Mouse (Mus musculus) heart, embryonic 16.5 days (tissue): ENCODE data around the gene Caskin2. TPM values are rescaled to one million over a fixed set of nuclear protein-coding genes. Genes with fewer than 3 reads are reported as not detected.

ENCODE experiments used
- ATAC-seq: fragments of 200-750 bp; cut with Nextera tagmentation; replicated peaks from 2 replicates; pipeline ENCODE4 v1.8.0; 2017; ENCODE audit warnings: moderate number of reproducible peaks; ENCODE audit not compliant: insufficient read depth, low FRiP score; ENCODE audit errors: extremely low read depth
- H3K27ac ChIP-seq: fragments of 300-500 bp; sonication (generic); 2 replicates; pipeline ENCODE4 v1.5.1; 2014; ENCODE audit warnings: mild to moderate bottlenecking, low read length, control low read depth, moderate library complexity
- H3K27me3 ChIP-seq: fragments of 300-500 bp; sonication (generic); 2 replicates; pipeline ENCODE4 v1.6.1; 2014; ENCODE audit warnings: low read length, mixed read lengths; ENCODE audit not compliant: control insufficient read depth, insufficient read depth
- H3K36me3 ChIP-seq: fragments of 300-500 bp; sonication (generic); 2 replicates; pipeline ENCODE4 v1.6.1; 2014; ENCODE audit not compliant: control insufficient read depth, insufficient read depth
- H3K4me1 ChIP-seq: fragments of 300-500 bp; sonication (generic); 2 replicates; pipeline ENCODE4 v1.6.1; 2014; ENCODE audit warnings: low read length, mixed read lengths; ENCODE audit not compliant: control insufficient read depth, insufficient read depth
- H3K4me2 ChIP-seq: fragments of 300-500 bp; sonication (generic); 2 replicates; pipeline ENCODE4 v1.6.1; 2014; ENCODE audit warnings: low read depth, mild to moderate bottlenecking, control low read depth, low read length
- H3K4me3 ChIP-seq: fragments of 300-500 bp; sonication (generic); 2 replicates; pipeline ENCODE4 v1.5.1; 2014; ENCODE audit warnings: mild to moderate bottlenecking, control low read depth, low read length
- H3K9ac ChIP-seq: fragments of 300-500 bp; sonication (generic); 2 replicates; pipeline ENCODE4 v1.6.1; 2014; ENCODE audit warnings: low read length, control low read depth
- H3K9me3 ChIP-seq: fragments of 300-500 bp; sonication (generic); replicated peaks from 2 replicates; pipeline ENCODE4 v1.6.1; 2016; ENCODE audit warnings: low read length; ENCODE audit not compliant: control insufficient read depth
- WGBS: fragments of 180-500 bp; shearing (Covaris S2); extraction: QIAGEN DNeasy Blood & Tissue Kit; methylation state at CpG from one replicate; pipeline ENCODE4 v1.1.7; 2014; 5-methylcytosine and 5-hydroxymethylcytosine counted together
- polyA plus RNA-seq: library from polyadenylated mRNA; unstranded; fragments of >200 nt; fragmentation: Nextera tagmentation; extraction: Ambion mirVana; gene quantifications from 2 replicates; pipeline ENCODE4 v1.2.1, GENCODE M21; 2015

Caskin2 gene
- polyA plus RNA-seq, 1 experiment from 2014 or later: 18.9 TPM

DNA sequence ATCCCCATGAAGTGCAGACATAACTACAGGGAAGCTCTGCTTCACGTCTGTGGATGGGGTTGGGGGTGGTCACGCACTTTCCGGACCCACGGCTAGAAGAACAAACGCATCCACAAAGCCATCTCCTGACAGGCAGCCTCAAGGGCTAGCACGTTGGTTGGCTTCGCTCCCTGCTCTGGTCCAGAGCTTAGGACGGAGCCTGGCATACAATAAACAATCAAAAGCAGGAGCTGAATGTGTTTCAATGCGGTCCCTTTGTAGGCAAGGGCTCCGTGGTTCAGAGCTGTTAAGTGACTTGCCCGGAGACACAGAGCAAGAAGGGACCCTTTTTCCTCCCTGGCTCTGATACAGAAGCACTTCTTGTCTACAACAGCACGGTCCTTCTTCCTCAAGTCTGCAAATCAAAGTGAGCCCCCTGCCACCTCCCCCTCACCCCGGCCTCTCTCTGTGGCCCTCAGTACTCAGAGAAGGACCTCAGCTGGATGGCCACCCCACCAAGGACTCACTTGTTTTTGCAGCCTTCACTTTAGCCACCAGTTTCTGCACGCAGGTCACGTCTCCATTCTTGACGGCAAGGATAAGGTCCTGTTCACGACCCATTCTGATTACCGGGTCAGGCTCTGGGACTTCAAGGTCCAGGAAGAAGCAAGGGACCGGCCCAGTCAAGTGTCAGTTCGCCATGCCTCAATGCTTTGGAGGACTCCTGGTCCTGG lies 1.9 kb downstream of the Caskin2 start:
- WGBS: 57% methylated on average over 20 of the region's 20 CpGs
- Histone ChIP-seq H3K4me1 (peaks cover 62% of the 10 kb centered on the region), H3K4me2 (peak overlapping the region; percentile 97), H3K36me3 (peaks cover 10% of the 10 kb centered on the region), H3K27me3 (no peaks in the 10 kb centered on the region), H3K9me3 (no peaks in the 10 kb centered on the region), H3K4me3 (peak overlapping the region; percentile 89), H3K9ac (peak overlapping the region; percentile 92), H3K27ac (peak overlapping the region; percentile 94)
- ATAC-seq: no peak

DNA sequence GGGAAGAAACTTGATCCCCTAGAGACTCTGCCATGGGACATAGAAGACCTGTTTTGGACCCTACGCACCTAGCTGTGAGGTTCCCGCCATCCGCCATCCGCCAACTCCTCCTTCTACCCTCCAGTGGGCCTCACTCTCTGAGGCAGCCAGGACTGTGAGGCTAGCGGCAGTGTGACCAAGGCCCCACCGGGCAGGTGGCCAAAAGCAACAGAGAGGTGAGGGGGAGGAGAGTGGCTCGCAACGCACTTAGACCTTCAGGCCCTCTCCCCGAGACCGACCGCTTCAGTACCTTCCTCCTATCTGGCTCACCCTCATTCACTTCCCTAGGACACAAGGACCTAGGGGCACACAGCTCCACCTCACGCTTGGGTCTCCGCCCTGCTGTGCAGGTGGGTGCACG lies 3.1 kb downstream of the Caskin2 start:
- peaks cover 19% of the 10 kb centered on the region for H3K36me3 ChIP-seq
- peak overlapping the region; percentile 92 for H3K9ac ChIP-seq
- ATAC-seq: no peak
- H3K4me1 ChIP-seq: peaks cover 59% of the 10 kb centered on the region
- H3K27me3 ChIP-seq: no peaks in the 10 kb centered on the region
- peak overlapping the region; percentile 89 for H3K4me3 ChIP-seq
- peak overlapping the region; percentile 94 for H3K27ac ChIP-seq
- H3K9me3 ChIP-seq: no peaks in the 10 kb centered on the region
- H3K4me2 ChIP-seq: peak overlapping the region; percentile 97
- 16% methylated on average over 14 of the region's 14 CpGs for WGBS

GRCm38 (mm10) chr11:115809311-115809781 lies 4.1 kb downstream of the Caskin2 start:
- Histone ChIP-seq H3K4me3 (peak overlapping the region; percentile 89), H3K4me1 (peaks cover 55% of the 10 kb centered on the region), H3K9ac (peak overlapping the region; percentile 92), H3K9me3 (no peaks in the 10 kb centered on the region), H3K27me3 (no peaks in the 10 kb centered on the region), H3K27ac (peak overlapping the region; percentile 94), H3K4me2 (peak overlapping the region; percentile 97), H3K36me3 (peaks cover 30% of the 10 kb centered on the region)
- ATAC-seq: peak; percentile 18; the same call in 1 of the 2 replicates
- WGBS: 44% methylated on average over 8 of the region's 8 CpGs

GRCm38 (mm10) chr11:115808696-115809310 lies 4.6 kb downstream of the Caskin2 start:
- no peaks in the 10 kb centered on the region for H3K27me3 ChIP-seq
- peaks cover 33% of the 10 kb centered on the region for H3K36me3 ChIP-seq
- peak overlapping the region; percentile 92 for H3K9ac ChIP-seq
- H3K4me2 ChIP-seq: peak overlapping the region; percentile 97
- no peaks in the 10 kb centered on the region for H3K9me3 ChIP-seq
- 10% methylated on average over 10 of the region's 10 CpGs for WGBS
- H3K4me3 ChIP-seq: peak overlapping the region; percentile 89
- H3K4me1 ChIP-seq: peaks cover 52% of the 10 kb centered on the region
- peak; percentile 25 for ATAC-seq
- peak overlapping the region; percentile 94 for H3K27ac ChIP-seq

DNA sequence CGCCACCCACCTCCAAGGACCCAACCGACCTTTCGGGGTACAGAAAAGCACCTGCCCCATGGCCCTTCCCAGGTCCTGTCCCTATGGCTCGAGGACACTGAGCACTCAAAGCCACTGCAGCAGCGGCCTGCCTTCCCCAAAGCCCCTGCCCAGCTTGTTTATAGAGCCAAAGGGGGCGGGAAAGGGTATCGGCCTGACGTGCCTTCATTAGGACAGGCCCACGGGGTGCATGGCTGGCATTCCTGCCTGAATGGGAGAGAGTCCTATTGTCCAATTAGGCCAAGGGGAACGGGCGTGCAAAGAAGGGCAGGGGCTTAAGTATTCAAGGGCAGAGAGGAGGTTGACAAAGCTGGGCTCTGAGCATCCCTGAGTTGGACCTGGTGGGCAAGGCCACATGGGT lies 5.5 kb downstream of the Caskin2 start:
- 70% methylated on average over 11 of the region's 11 CpGs for WGBS
- Histone ChIP-seq H3K4me3 (no peak overlapping the region), H3K9ac (peak overlapping the region; percentile 92), H3K4me1 (peaks cover 56% of the 10 kb centered on the region), H3K27ac (peak overlapping the region; percentile 94), H3K36me3 (peaks cover 42% of the 10 kb centered on the region), H3K4me2 (peak overlapping the region; percentile 97; the same call in 1 of the 2 replicates), H3K9me3 (no peaks in the 10 kb centered on the region), H3K27me3 (no peaks in the 10 kb centered on the region)
- no peak for ATAC-seq

DNA sequence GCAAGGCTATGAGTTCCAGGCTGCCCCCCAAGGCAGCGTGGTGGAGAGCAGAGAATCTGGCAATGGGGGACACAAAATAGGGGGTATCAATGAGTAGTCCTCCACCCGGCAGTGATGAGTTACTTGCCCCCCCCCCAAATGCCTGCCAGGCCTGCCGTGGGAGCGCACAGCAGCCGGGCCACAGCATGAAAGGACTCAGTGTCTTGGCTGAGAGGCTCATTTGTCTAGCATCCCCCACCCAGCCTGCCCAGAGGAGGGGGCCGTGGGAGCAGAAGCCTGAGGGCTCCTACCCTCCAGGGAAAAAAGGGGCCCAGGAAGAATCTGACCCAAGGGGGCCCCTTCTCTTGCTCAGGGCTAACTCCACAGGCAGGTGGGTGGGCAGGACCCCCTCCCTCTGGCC lies 6.1 kb downstream of the Caskin2 start:
- 85% methylated on average over 6 of the region's 6 CpGs for WGBS
- no peak for ATAC-seq
- no peak overlapping the region for H3K9ac ChIP-seq
- no peak overlapping the region for H3K4me3 ChIP-seq
- H3K4me1 ChIP-seq: peaks cover 54% of the 10 kb centered on the region
- H3K9me3 ChIP-seq: no peaks in the 10 kb centered on the region
- H3K27me3 ChIP-seq: no peaks in the 10 kb centered on the region
- no peak overlapping the region for H3K27ac ChIP-seq
- H3K4me2 ChIP-seq: no peak overlapping the region
- H3K36me3 ChIP-seq: peaks cover 48% of the 10 kb centered on the region

- Histone ChIP-seq H3K9ac (no peak overlapping the region), H3K4me3 (no peak overlapping the region), H3K27me3 (no peaks in the 10 kb centered on the region), H3K27ac (no peak overlapping the region), H3K4me1 (peaks cover 44% of the 10 kb centered on the region), H3K4me2 (no peak overlapping the region), H3K36me3 (peaks cover 58% of the 10 kb centered on the region), H3K9me3 (no peaks in the 10 kb centered on the region)
- 84% methylated on average over 10 of the region's 10 CpGs for WGBS
- no peak for ATAC-seq
Measured at GRCm38 (mm10) chr11:115806154-115806553, 7.3 kb downstream of the Caskin2 start.

GRCm38 (mm10) chr11:115805005-115805404 lies 8.4 kb downstream of the Caskin2 start:
- no peaks in the 10 kb centered on the region for H3K27me3 ChIP-seq
- H3K27ac ChIP-seq: no peak overlapping the region
- peaks cover 64% of the 10 kb centered on the region for H3K36me3 ChIP-seq

GRCm38 (mm10) chr11:115803072-115803709 lies 10.2 kb downstream of the Caskin2 start:
- no peak for ATAC-seq
- Histone ChIP-seq H3K4me2 (no peak overlapping the region), H3K27ac (no peak overlapping the region), H3K9ac (0 out of 2 replicates have a peak overlapping the region, but pooled peaks have one; percentile 5), H3K9me3 (no peaks in the 10 kb centered on the region), H3K4me1 (peaks cover 15% of the 10 kb centered on the region), H3K36me3 (peaks cover 72% of the 10 kb centered on the region), H3K4me3 (no peak overlapping the region), H3K27me3 (no peaks in the 10 kb centered on the region)
- WGBS: 78% methylated on average over 24 of the region's 24 CpGs

More at GRCm38 (mm10) chr11:115805005-115805404, 8.4 kb downstream of the Caskin2 start:
- no peak overlapping the region for H3K4me3 ChIP-seq
- 97% methylated on average over 7 of the region's 7 CpGs for WGBS
- no peak overlapping the region for H3K9ac ChIP-seq
- no peaks in the 10 kb centered on the region for H3K9me3 ChIP-seq
- peaks cover 33% of the 10 kb centered on the region for H3K4me1 ChIP-seq
- H3K4me2 ChIP-seq: no peak overlapping the region
- no peak for ATAC-seq
